Comparison of ENCODE assay signal across 8 mouse cellular contexts in genomic region chr12:85629661-85630481, GRCm38 (mm10). TPM values are rescaled to one million over a fixed set of nuclear protein-coding genes. Genes with fewer than 3 reads are reported as not detected.
DNase-seq lines count a peak whose midpoint lies in the region; ATAC-seq and TF ChIP-seq lines count a peak whose summit lies in the region.

No protein-coding gene starts in this region.

- H3K36me3 ChIP-seq in lung, embryonic 14.5 days (ENCODE audit: insufficient read depth), result no peaks in the 10 kb centered on the region; the same call in 1 of the 2 replicates
- H3K36me3 ChIP-seq in midbrain, embryonic 16.5 days (ENCODE audit: control insufficient read depth, insufficient read depth, low read length), result peaks cover 15% of the 10 kb centered on the region; the same call in 1 of the 2 replicates

- DNase-seq in adrenal gland, postnatal 14 days, result peak; percentile 71
- no peak for DNase-seq in adrenal gland, adult 18-20 months (ENCODE audit: low spot score in 2 of 2)
- DNase-seq in heart, adult 8-10 months (ENCODE audit: low spot score), result peak; percentile 70
- DNase-seq in lung, embryonic 14.5 days, result peak; percentile 89
- DNase-seq in thymus, postnatal 14 days, result peak; percentile 57
- DNase-seq in left cerebral cortex, postnatal 36 days (ENCODE audit: low spot score in 2 of 2), result no peak

- H3K27me3 ChIP-seq in lung, embryonic 14.5 days (ENCODE audit: insufficient read depth, low read length), result no peaks in the 10 kb centered on the region
- no peaks in the 10 kb centered on the region for H3K27me3 ChIP-seq in midbrain, embryonic 16.5 days (ENCODE audit: control insufficient read depth, insufficient read depth, low read depth, low read length)

- H3K27ac ChIP-seq in lung, embryonic 14.5 days (ENCODE audit: low read depth), result no peak overlapping the region
- H3K27ac ChIP-seq in midbrain, embryonic 16.5 days (ENCODE audit: low read length), result no peak overlapping the region

- H3K4me1 ChIP-seq in lung, embryonic 14.5 days (ENCODE audit: insufficient read depth), result peaks cover 17% of the 10 kb centered on the region
- no peaks in the 10 kb centered on the region for H3K4me1 ChIP-seq in midbrain, embryonic 16.5 days (ENCODE audit: control insufficient read depth, insufficient read depth, low read length)

- 41% methylated on average over 21 of the region's 21 CpGs for WGBS in lung, embryonic 14.5 days
- WGBS in midbrain, embryonic 16.5 days, result 79% methylated on average over 21 of the region's 21 CpGs

- intact Hi-C loops in left cerebral cortex, postnatal 36 days (cut with DNase I), result no loop called here

- no peak overlapping the region for H3K9ac ChIP-seq in lung, embryonic 14.5 days
- no peak overlapping the region for H3K9ac ChIP-seq in midbrain, embryonic 16.5 days (ENCODE audit: low read depth, low read length)

- TF ChIP-seq CTCF in lung, embryonic 14.5 days (IDR thresholded peaks at IDR 0.05; ENCODE audit: low read depth), result no peak

- ATAC-seq in activated CD4-positive, CD25-positive, alpha-beta regulatory T cell, adult 4 months, result peak; percentile 47
- peak; percentile 84 for ATAC-seq in lung, embryonic 14.5 days (ENCODE audit: insufficient read depth)
- no peak; the same call in 1 of the 2 replicates for ATAC-seq in midbrain, embryonic 16.5 days

- H3K4me2 ChIP-seq in lung, embryonic 14.5 days, result no peak overlapping the region
- no peak overlapping the region for H3K4me2 ChIP-seq in midbrain, embryonic 16.5 days (ENCODE audit: low read length)

- no peaks in the 10 kb centered on the region for H3K9me3 ChIP-seq in lung, embryonic 14.5 days (ENCODE audit: low read depth, low read length)
- no peaks in the 10 kb centered on the region for H3K9me3 ChIP-seq in midbrain, embryonic 16.5 days (replicated peaks; ENCODE audit: control insufficient read depth, low read length, poor library complexity, severe bottlenecking)

- H3K4me3 ChIP-seq in lung, embryonic 14.5 days (ENCODE audit: low read depth, low read length), result no peak overlapping the region
- no peak overlapping the region for H3K4me3 ChIP-seq in midbrain, embryonic 16.5 days (ENCODE audit: low read depth, low read length)

RNA-seq across cellular contexts. Expression of gene Jdp2, which starts 31.0 kb away (rescaled TPM):
- 16.7 and 18.7 TPM in 2 replicates for total RNA-seq in adrenal gland, postnatal 14 days (2021)
- 10 to 100 TPM; 18.4 to 23.4 TPM for total RNA-seq in adrenal gland, adult 18-20 months (2021)
- polyA plus RNA-seq in activated CD4-positive, CD25-positive, alpha-beta regulatory T cell, adult 4 months (2017; shearing (Covaris generic)), result not detected
- 1 to 10 TPM; 6.5 to 9.2 (median 7.9) TPM for total RNA-seq in heart, adult 8-10 months (2022)
- polyA plus RNA-seq in lung, embryonic 14.5 days (2014; fragmentation: Nextera tagmentation; extraction: Ambion mirVana), result 1.3 and 2.2 TPM in 2 replicates
- 10 to 100 TPM; 73.7 to 82.5 TPM for total RNA-seq in left cerebral cortex, postnatal 36 days (2021)
- polyA plus RNA-seq in midbrain, embryonic 16.5 days (2015; fragmentation: Nextera tagmentation; extraction: Ambion mirVana), result 0.36 and 0.57 TPM in 2 replicates

RNA-seq across cellular contexts. Expression of gene Batf, which starts 56.6 kb away (rescaled TPM):
- 0.74 and 1.7 TPM in 2 replicates for total RNA-seq in adrenal gland, postnatal 14 days (2021)
- 1 to 10 TPM in 1 of 2 experiments, under 1 TPM in 1; 0.99 to 1.5 TPM for total RNA-seq in adrenal gland, adult 18-20 months (2021)
- 100 to 1,000 TPM; 156 to 205 TPM for polyA plus RNA-seq in activated CD4-positive, CD25-positive, alpha-beta regulatory T cell, adult 4 months (2017; shearing (Covaris generic))
- total RNA-seq in heart, adult 8-10 months (2022), result 1 to 10 TPM in 1 of 4 experiments, under 1 TPM in 3; 0.38 to 1.1 (median 0.91) TPM
- polyA plus RNA-seq in lung, embryonic 14.5 days (2014; fragmentation: Nextera tagmentation; extraction: Ambion mirVana), result 2.5 and 2.7 TPM in 2 replicates
- 1 to 10 TPM in 1 of 2 experiments, under 1 TPM in 1; 0.44 to 1.2 TPM for total RNA-seq in left cerebral cortex, postnatal 36 days (2021)
- polyA plus RNA-seq in midbrain, embryonic 16.5 days (2015; fragmentation: Nextera tagmentation; extraction: Ambion mirVana), result 0.59 and 1.3 TPM in 2 replicates

Comparison
In these comparisons a context has a peak if more than half of its experiments do, and no peak if none do; other contexts are left out.
1. DNase-seq: peak in adrenal gland, postnatal 14 days (single experiment), heart, adult 8-10 months (single experiment), lung, embryonic 14.5 days (single experiment) and thymus, postnatal 14 days (single experiment); none in adrenal gland, adult 18-20 months (0 of 2) and left cerebral cortex, postnatal 36 days (0 of 2).